Mouse (Mus musculus) thymus, adult 2 months (tissue): ENCODE results near the gene Senp7. TPM values are rescaled to one million over a fixed set of nuclear protein-coding genes. Genes with fewer than 3 reads are reported as not detected.
"Not testable (repeated sequence)": the region's sequence is repeated elsewhere in the genome, so short reads cannot be mapped to it uniquely, and the experiment has no call there.

ENCODE experiments used
- DNase-seq: peaks from one replicate; pipeline ENCODE4 v3.0.0; 2021
- H3K27ac ChIP-seq: fragments of 200-500 bp; 2 replicates; pipeline ENCODE4 v1.5.1; 2012; ENCODE audit warnings: low read length, control low read depth; ENCODE audit not compliant: control insufficient read depth, insufficient read depth
- H3K27me3 ChIP-seq: fragments of 200-500 bp; 2 replicates; pipeline ENCODE4 v1.6.1; 2012; ENCODE audit warnings: mild to moderate bottlenecking, low read length, moderate library complexity, mixed read lengths; ENCODE audit not compliant: control insufficient read depth, insufficient read depth
- H3K36me3 ChIP-seq: fragments of 200-500 bp; 2 replicates; pipeline ENCODE4 v1.6.1; 2012; ENCODE audit warnings: mild to moderate bottlenecking, low read length, moderate library complexity; ENCODE audit not compliant: control insufficient read depth, insufficient read depth
- H3K4me1 ChIP-seq: fragments of 200-500 bp; replicated peaks from 2 replicates; pipeline ENCODE4 v1.6.1; 2012; ENCODE audit warnings: low read length; ENCODE audit not compliant: control insufficient read depth, insufficient read depth
- H3K4me3 ChIP-seq: fragments of 200-500 bp; 2 replicates; pipeline ENCODE4 v1.5.1; 2012; ENCODE audit warnings: mild to moderate bottlenecking, low read length, control low read depth, moderate library complexity; ENCODE audit not compliant: control insufficient read depth, insufficient read depth
- CTCF ChIP-seq: fragments of 200-500 bp; IDR thresholded peaks from 2 replicates; pipeline ENCODE4 v1.5.1; 2012; ENCODE audit warnings: mild to moderate bottlenecking, control low read depth, low read length, moderate library complexity, borderline replicate concordance; ENCODE audit not compliant: control insufficient read depth, poor library complexity, insufficient read depth; ENCODE audit errors: extremely low read depth
- POLR2A ChIP-seq: fragments of 200-500 bp; IDR thresholded peaks from 2 replicates; pipeline ENCODE4 v1.6.1; 2012; ENCODE audit warnings: mild to moderate bottlenecking, low read length, control low read depth, moderate library complexity; ENCODE audit not compliant: control insufficient read depth, poor library complexity, insufficient read depth; ENCODE audit errors: extremely low read depth
- WGBS: fragments of 180-500 bp; shearing (Covaris S2); methylation state at CpG from one replicate; pipeline ENCODE4 v1.1.7; 2018; 5-methylcytosine and 5-hydroxymethylcytosine counted together
- polyA plus RNA-seq: library from polyadenylated mRNA; depleted of rRNA; stranded (reverse); fragments of >200 nt; gene quantifications from 2 replicates; pipeline ENCODE4 v1.2.3, GENCODE M21; 2012

Gene Senp7
- polyA plus RNA-seq, 1 experiment: 14.1 TPM

GRCm38 (mm10) chr16:56086336-56086735, 38.2 kb downstream of the Senp7 start:
- Histone ChIP-seq H3K4me1 (no peaks in the 10 kb centered on the region), H3K27ac (no peak overlapping the region), H3K27me3 (no peaks in the 10 kb centered on the region), H3K36me3 (peaks cover 25% of the 10 kb centered on the region; the same call in 1 of the 2 replicates), H3K4me3 (no peak overlapping the region)
- TF ChIP-seq CTCF: no peak
- TF ChIP-seq POLR2A: no peak
- no peak for DNase-seq
- 98% methylated on average over 2 of the region's 2 CpGs for WGBS

- Histone ChIP-seq H3K4me1 (no peaks in the 10 kb centered on the region), H3K27ac (no peak overlapping the region), H3K4me3 (no peak overlapping the region), H3K27me3 (no peaks in the 10 kb centered on the region), H3K36me3 (peaks cover 22% of the 10 kb centered on the region; the same call in 1 of the 2 replicates)
- no peak for TF ChIP-seq POLR2A
- TF ChIP-seq CTCF: no peak
- 97% methylated on average over 2 of the region's 2 CpGs for WGBS
- no peak for DNase-seq
Observed at GRCm38 (mm10) chr16:56090385-56090784, 42.2 kb downstream of the Senp7 start.

GRCm38 (mm10) chr16:56096401-56097018, 48.4 kb downstream of the Senp7 start:
- peaks cover 34% of the 10 kb centered on the region for H3K36me3 ChIP-seq
- not testable (repeated sequence) for DNase-seq, H3K4me1 ChIP-seq, H3K4me3 ChIP-seq, H3K27me3 ChIP-seq, H3K27ac ChIP-seq

GRCm38 (mm10) chr16:56115706-56116105, 67.6 kb downstream of the Senp7 start:
- H3K36me3 ChIP-seq: peaks cover 42% of the 10 kb centered on the region
- TF ChIP-seq CTCF (no peak), POLR2A (no peak)
- no peaks in the 10 kb centered on the region for H3K27me3 ChIP-seq
- DNase-seq: no peak
- WGBS: 95% methylated on average over 3 of the region's 3 CpGs
- no peak overlapping the region for H3K4me3 ChIP-seq
- H3K27ac ChIP-seq: no peak overlapping the region
- no peaks in the 10 kb centered on the region for H3K4me1 ChIP-seq

GRCm38 (mm10) chr16:56116155-56116554, 68.0 kb downstream of the Senp7 start:
- Histone ChIP-seq H3K36me3 (peaks cover 44% of the 10 kb centered on the region), H3K4me3 (no peak overlapping the region), H3K27ac (no peak overlapping the region), H3K27me3 (no peaks in the 10 kb centered on the region), H3K4me1 (no peaks in the 10 kb centered on the region)
- no peak for TF ChIP-seq CTCF
- TF ChIP-seq POLR2A: no peak
- WGBS: 96% methylated on average over 5 of the region's 5 CpGs
- DNase-seq: no peak

GRCm38 (mm10) chr16:56117327-56118180, 69.4 kb downstream of the Senp7 start:
- Histone ChIP-seq H3K4me3 (no peak overlapping the region), H3K36me3 (peaks cover 40% of the 10 kb centered on the region), H3K4me1 (no peaks in the 10 kb centered on the region), H3K27me3 (no peaks in the 10 kb centered on the region), H3K27ac (no peak overlapping the region)
- WGBS: 97% methylated on average over 10 of the region's 10 CpGs
- no peak for TF ChIP-seq CTCF
- TF ChIP-seq POLR2A: no peak
- no peak for DNase-seq

- Histone ChIP-seq H3K27me3 (no peaks in the 10 kb centered on the region), H3K4me3 (no peak overlapping the region), H3K36me3 (peaks cover 24% of the 10 kb centered on the region), H3K27ac (no peak overlapping the region), H3K4me1 (no peaks in the 10 kb centered on the region)
- TF ChIP-seq POLR2A (no peak), CTCF (no peak)
- DNase-seq: no peak
- WGBS: 96% methylated on average over 5 of the region's 5 CpGs
Observed at GRCm38 (mm10) chr16:56122517-56122916, 74.4 kb downstream of the Senp7 start.
